ENCODE assay signal across 40 mouse cellular contexts in genomic region chr16:23972901-23973300, GRCm38 (mm10). TPM values are rescaled to one million over a fixed set of nuclear protein-coding genes. Genes with fewer than 3 reads are reported as not detected.
DNase-seq lines count a peak whose midpoint lies in the region; ATAC-seq and TF ChIP-seq lines count a peak whose summit lies in the region.
"Had no signal": no experiment of that assay in that cellular context is flagged by ENCODE, and none has a peak within 500 bp of the region (broad histone marks: within the 10 kb centered on the region; RNA-seq: fewer than 3 reads in every experiment).

No protein-coding gene starts in this region.

- H3K79me2 ChIP-seq in liver, adult 2 months (ENCODE audit: control insufficient read depth, insufficient read depth, low read length) = 0 out of 2 replicates have a peak, but pooled peaks cover 5% of the 10 kb centered on the region

- intact Hi-C loops in heart, postnatal 10 days (cut with DNase I) = no loop called here

- no peak for TF ChIP-seq CTCF in liver, adult 2 months (IDR thresholded peaks at IDR 0.05; ENCODE audit: low read depth, low read length)

- no peak overlapping the region for H3K27ac ChIP-seq in heart, embryonic 12.5 days (ENCODE audit: poor library complexity, severe bottlenecking)
- peak overlapping the region; percentile 89 for H3K27ac ChIP-seq in liver, adult 2 months (replicated peaks; ENCODE audit: insufficient read depth, low read depth, low read length)
- H3K27ac ChIP-seq in liver, embryonic 12.5 days = no peak overlapping the region
- no peak overlapping the region for H3K27ac ChIP-seq in limb, embryonic 13.5 days
- H3K27ac ChIP-seq: hindbrain, embryonic 13.5 days; liver, embryonic 13.5 days; macrophage; midbrain, embryonic 15.5 days; stomach, postnatal 0 days had no signal

- H3K9ac ChIP-seq in heart, embryonic 12.5 days = no peak overlapping the region
- H3K9ac ChIP-seq in liver, adult 2 months (ENCODE audit: low read depth, low read length) = peak overlapping the region; percentile 86
- H3K9ac ChIP-seq in liver, embryonic 12.5 days = no peak overlapping the region
- no peak overlapping the region for H3K9ac ChIP-seq in limb, embryonic 13.5 days
- H3K9ac ChIP-seq: hindbrain, embryonic 13.5 days; liver, embryonic 13.5 days; midbrain, embryonic 15.5 days had no signal

- no peak for TF ChIP-seq POLR2A in liver, adult 2 months (IDR thresholded peaks at IDR 0.05; ENCODE audit: extremely low read depth, insufficient read depth, low read length)

- H3K4me1 ChIP-seq in heart, embryonic 12.5 days (replicated peaks) = peaks cover 33% of the 10 kb centered on the region
- H3K4me1 ChIP-seq in liver, adult 2 months (ENCODE audit: control insufficient read depth, insufficient read depth, low read length) = peaks cover 24% of the 10 kb centered on the region
- no peaks in the 10 kb centered on the region; the same call in 1 of the 2 replicates for H3K4me1 ChIP-seq in liver, embryonic 12.5 days
- H3K4me1 ChIP-seq in limb, embryonic 13.5 days = peaks cover 20% of the 10 kb centered on the region
- H3K4me1 ChIP-seq: hindbrain, embryonic 13.5 days; midbrain, embryonic 15.5 days had no signal

- H3K27me3 ChIP-seq in heart, embryonic 12.5 days (replicated peaks) = no peaks in the 10 kb centered on the region
- H3K27me3 ChIP-seq in liver, adult 2 months (ENCODE audit: control insufficient read depth, insufficient read depth, low read length) = no peaks in the 10 kb centered on the region
- no peaks in the 10 kb centered on the region for H3K27me3 ChIP-seq in liver, embryonic 12.5 days (replicated peaks)
- H3K27me3 ChIP-seq in limb, embryonic 13.5 days = 0 out of 2 replicates have a peak, but pooled peaks cover 4% of the 10 kb centered on the region
- H3K27me3 ChIP-seq: CH12.LX; liver, embryonic 13.5 days; midbrain, embryonic 15.5 days had no signal

- DNase-seq in heart, postnatal 10 days = no peak
- peak; percentile 53 for DNase-seq in liver, adult 2 months (ENCODE audit: extremely low read depth, low read depth, low spot score)
- peak; percentile 52 for DNase-seq in retina, postnatal 1 day
- no peak for DNase-seq in B cell, adult 2 months
- DNase-seq: adrenal gland, adult 8-10 months; cerebellum, adult 8-10 months; embryo, embryonic 11 days; kidney, adult 2 months; liver, embryonic 13.5 days; lung, adult 2 months; lung, postnatal 10 days; right cerebral cortex, postnatal 4 days; thymus, adult 18-20 months; thymus, postnatal 25 days had no signal

- ATAC-seq in heart, embryonic 12.5 days (ENCODE audit: insufficient number of reproducible peaks, low FRiP score) = no peak
- no peak for ATAC-seq in liver, embryonic 12.5 days
- ATAC-seq in limb, embryonic 13.5 days (ENCODE audit: low FRiP score, low read depth) = 0 out of 2 replicates have a peak, but pooled peaks have one; percentile 13
- ATAC-seq: activated CD4-positive, CD25-positive, alpha-beta regulatory T cell, adult 4 months; forebrain, embryonic 16.5 days; midbrain, embryonic 15.5 days had no signal

- no peak overlapping the region for H3K4me3 ChIP-seq in heart, embryonic 12.5 days
- H3K4me3 ChIP-seq in liver, adult 2 months (ENCODE audit: insufficient read depth, low read depth, low read length) = peak overlapping the region; percentile 67
- H3K4me3 ChIP-seq in liver, embryonic 12.5 days = no peak overlapping the region
- no peak overlapping the region for H3K4me3 ChIP-seq in limb, embryonic 13.5 days
- H3K4me3 ChIP-seq: erythroblast, embryonic 14.5 days; hindbrain, embryonic 13.5 days; liver, embryonic 13.5 days; midbrain, embryonic 15.5 days had no signal

- H3K4me2 ChIP-seq in heart, embryonic 12.5 days = 0 out of 2 replicates have a peak overlapping the region, but pooled peaks have one; percentile 0
- H3K4me2 ChIP-seq in liver, embryonic 12.5 days = no peak overlapping the region
- H3K4me2 ChIP-seq in limb, embryonic 13.5 days (replicated peaks) = no peak overlapping the region
- H3K4me2 ChIP-seq: hindbrain, embryonic 13.5 days; liver, embryonic 13.5 days; midbrain, embryonic 15.5 days had no signal

- H3K9me3 ChIP-seq in heart, embryonic 12.5 days (replicated peaks) = no peaks in the 10 kb centered on the region
- H3K9me3 ChIP-seq in liver, embryonic 12.5 days (replicated peaks) = no peaks in the 10 kb centered on the region
- H3K9me3 ChIP-seq in limb, embryonic 13.5 days = 0 out of 2 replicates have a peak, but pooled peaks cover under 1% of the 10 kb centered on the region
- H3K9me3 ChIP-seq: hindbrain, embryonic 13.5 days; liver, embryonic 13.5 days; midbrain, embryonic 15.5 days had no signal

- H3K36me3 ChIP-seq in heart, embryonic 12.5 days = 0 out of 2 replicates have a peak, but pooled peaks cover 4% of the 10 kb centered on the region
- H3K36me3 ChIP-seq in liver, adult 2 months (ENCODE audit: control insufficient read depth, insufficient read depth, low read length) = peaks cover 62% of the 10 kb centered on the region
- H3K36me3 ChIP-seq in liver, embryonic 12.5 days = peaks cover 2% of the 10 kb centered on the region; the same call in 1 of the 2 replicates
- peaks cover 38% of the 10 kb centered on the region for H3K36me3 ChIP-seq in limb, embryonic 13.5 days
- H3K36me3 ChIP-seq: hindbrain, embryonic 13.5 days; midbrain, embryonic 15.5 days had no signal

- WGBS in heart, embryonic 12.5 days = 35% methylated on average over 11 of the region's 11 CpGs
- 36% methylated on average over 11 of the region's 11 CpGs for WGBS in liver, adult 2 months
- 73% methylated on average over 11 of the region's 11 CpGs for WGBS in liver, embryonic 12.5 days (ENCODE audit: insufficient replicate concordance)
- WGBS in limb, embryonic 13.5 days = 75% methylated on average over 11 of the region's 11 CpGs

RNA-seq across cellular contexts. Expression of gene Gm37419, which starts 15.4 kb away (rescaled TPM):
- not detected in 2 replicates for polyA plus RNA-seq in heart, embryonic 12.5 days (2016; fragmentation: Nextera tagmentation; extraction: Ambion mirVana)
- total RNA-seq in heart, postnatal 10 days (2021) = not detected
- total RNA-seq in liver, adult 2 months (2014; rRNA removed) = not detected in 2 replicates
- polyA plus RNA-seq in liver, adult 2 months (2012; rRNA removed) = not detected in 2 replicates
- not detected in 2 replicates for polyA plus RNA-seq in liver, embryonic 12.5 days (2016; fragmentation: Nextera tagmentation; extraction: Ambion mirVana)
- polyA plus RNA-seq in limb, embryonic 13.5 days (2015; fragmentation: Nextera tagmentation; extraction: Ambion mirVana) = not detected in 2 replicates
- total RNA-seq: adrenal gland, adult 8-10 months; CH12.LX; ES-E14; gastrocnemius, adult 8-10 months; heart, postnatal 25 days; layer of hippocampus, adult 8-10 months; layer of hippocampus, postnatal 25 days; left cerebral cortex, adult 8-10 months; left cerebral cortex, postnatal 36 days; megakaryocyte-erythroid progenitor cell, adult 5-6 weeks; neutrophil, adult 5-6 weeks had no signal
- polyA plus RNA-seq: activated CD4-positive, CD25-positive, alpha-beta regulatory T cell, adult 4 months; C2C12; embryonic facial prominence, embryonic 14.5 days; erythroblast, embryonic 14.5 days; forebrain, embryonic 11.5 days; forebrain, embryonic 16.5 days; gonadal fat pad, adult 2 months; hindbrain, embryonic 13.5 days; kidney, adult 2 months; kidney, embryonic 16.5 days; liver, embryonic 13.5 days; lung, adult 2 months; macrophage; midbrain, embryonic 15.5 days; spleen, adult 2 months; stomach, postnatal 0 days had no signal

RNA-seq across cellular contexts. Expression of gene Bcl6, which starts 15.8 kb away (rescaled TPM):
- 0.24 and 0.35 TPM in 2 replicates for polyA plus RNA-seq in heart, embryonic 12.5 days (2016; fragmentation: Nextera tagmentation; extraction: Ambion mirVana)
- total RNA-seq in heart, postnatal 10 days (2021) = 1 to 10 TPM; 4.8 to 9.4 TPM
- total RNA-seq in liver, adult 2 months (2014; rRNA removed) = 20.6 and 21.2 TPM in 2 replicates
- polyA plus RNA-seq in liver, adult 2 months (2012; rRNA removed) = 4.5 and 5.9 TPM in 2 replicates
- polyA plus RNA-seq in liver, embryonic 12.5 days (2016; fragmentation: Nextera tagmentation; extraction: Ambion mirVana) = 0.12 and 0.19 TPM in 2 replicates
- 1.2 and 1.5 TPM in 2 replicates for polyA plus RNA-seq in limb, embryonic 13.5 days (2015; fragmentation: Nextera tagmentation; extraction: Ambion mirVana)

RNA-seq across cellular contexts. Expression of gene Rtp2, which starts 40.7 kb away (rescaled TPM):
- polyA plus RNA-seq in heart, embryonic 12.5 days (2016; fragmentation: Nextera tagmentation; extraction: Ambion mirVana) = not detected in 2 replicates
- total RNA-seq in heart, postnatal 10 days (2021) = not detected
- not detected in 2 replicates for total RNA-seq in liver, adult 2 months (2014; rRNA removed)
- polyA plus RNA-seq in liver, adult 2 months (2012; rRNA removed) = not detected in 2 replicates
- polyA plus RNA-seq in liver, embryonic 12.5 days (2016; fragmentation: Nextera tagmentation; extraction: Ambion mirVana) = not detected in 2 replicates
- polyA plus RNA-seq in limb, embryonic 13.5 days (2015; fragmentation: Nextera tagmentation; extraction: Ambion mirVana) = not detected in 2 replicates
- total RNA-seq: adrenal gland, adult 8-10 months; CH12.LX; gastrocnemius, adult 8-10 months; heart, postnatal 25 days; left cerebral cortex, postnatal 36 days; megakaryocyte-erythroid progenitor cell, adult 5-6 weeks; neutrophil, adult 5-6 weeks had no signal
- polyA plus RNA-seq: activated CD4-positive, CD25-positive, alpha-beta regulatory T cell, adult 4 months; C2C12; erythroblast, embryonic 14.5 days; forebrain, embryonic 11.5 days; gonadal fat pad, adult 2 months; hindbrain, embryonic 13.5 days; kidney, adult 2 months; kidney, embryonic 16.5 days; liver, embryonic 13.5 days; lung, adult 2 months; macrophage; spleen, adult 2 months; stomach, postnatal 0 days had no signal

Comparison
In these comparisons a context has a peak if more than half of its experiments do, and no peak if none do; other contexts are left out.
1. DNase-seq: peak in liver, adult 2 months (single experiment) and retina, postnatal 1 day (single experiment); none in heart, postnatal 10 days (0 of 2) and B cell, adult 2 months (0 of 2).